Mouse (Mus musculus): ENCODE measurements around the gene S100a6. TPM values are rescaled to one million over a fixed set of nuclear protein-coding genes. Genes with fewer than 3 reads are reported as not detected.

Gene S100a6
- polyA plus RNA-seq, 1 experiment from 2014 or later: 18.7 TPM

DNA sequence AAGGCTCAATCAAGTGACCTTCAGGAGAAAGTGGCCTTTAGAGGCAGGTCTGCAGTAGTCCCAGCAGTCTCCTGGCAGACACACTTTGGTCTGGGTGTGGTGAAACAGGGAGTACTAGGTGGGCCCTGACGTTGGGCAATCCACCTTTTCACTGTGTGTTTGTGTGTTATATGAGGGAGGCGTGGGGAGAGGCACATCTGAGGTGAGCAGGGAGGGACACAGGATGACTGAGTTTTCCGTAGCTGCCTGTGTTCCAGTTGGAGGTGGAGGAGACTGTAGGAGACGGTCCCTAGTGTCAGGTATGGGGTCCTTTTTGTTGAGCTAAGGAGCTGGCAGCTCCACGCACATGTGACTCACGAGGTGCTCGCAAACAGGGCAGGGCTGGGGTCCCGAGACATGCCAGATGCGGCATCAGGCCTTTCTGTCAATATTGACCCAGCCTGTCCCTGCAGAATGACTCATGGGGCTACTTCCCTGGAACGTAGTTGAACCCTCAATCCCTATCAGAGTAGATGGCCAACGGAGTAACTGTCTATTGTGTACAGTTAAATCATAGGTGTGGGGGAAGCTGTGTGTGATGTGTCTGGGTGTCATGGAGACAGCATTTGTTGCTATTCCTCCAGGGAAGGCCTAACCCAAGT is 2.0 kb downstream of the S100a6 start:
- ATAC-seq (ENCODE audit: low read depth): no peak
- WGBS (ENCODE audit: insufficient replicate concordance): 52% methylated on average over 11 of the region's 11 CpGs
- no peak overlapping the region for H3K27ac ChIP-seq (ENCODE audit: low read length)
- no peaks in the 10 kb centered on the region for H3K9me3 ChIP-seq (replicated peaks; ENCODE audit: control insufficient read depth, low read length)
- no peak overlapping the region for H3K9ac ChIP-seq (ENCODE audit: low read depth, low read length)
- H3K4me1 ChIP-seq (ENCODE audit: control insufficient read depth, low read depth, low read length): peaks cover 4% of the 10 kb centered on the region
- peaks cover 4% of the 10 kb centered on the region; the same call in 1 of the 2 replicates for H3K27me3 ChIP-seq (ENCODE audit: control insufficient read depth, insufficient read depth, low read depth, low read length)
- no peaks in the 10 kb centered on the region for H3K36me3 ChIP-seq (ENCODE audit: control insufficient read depth, insufficient read depth)
- H3K4me3 ChIP-seq (ENCODE audit: low read depth, low read length): no peak overlapping the region
- H3K4me2 ChIP-seq (ENCODE audit: low read depth, low read length): no peak overlapping the region

DNA sequence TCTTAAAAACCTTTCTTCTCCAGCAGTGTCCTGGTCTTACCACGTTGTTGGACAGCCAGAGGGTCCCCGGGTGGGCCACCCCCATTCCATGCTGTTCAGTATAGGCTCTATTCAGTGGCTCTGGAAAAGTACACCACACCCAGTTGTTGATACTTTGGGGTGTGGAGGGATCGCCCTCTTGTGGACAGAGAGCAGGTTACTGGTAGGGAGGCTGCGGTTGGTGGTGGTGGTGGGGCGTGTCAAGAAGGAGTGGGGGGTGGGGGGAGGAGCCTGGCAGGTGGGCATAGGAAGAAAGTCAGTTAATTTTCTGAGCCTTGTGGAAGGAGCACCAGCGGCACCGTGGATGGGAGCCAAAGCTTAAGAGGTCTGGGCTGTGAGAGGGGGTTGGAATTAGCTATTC is 2.7 kb downstream of the S100a6 start:
- 2% methylated on average over 7 of the region's 7 CpGs for WGBS (ENCODE audit: insufficient replicate concordance)
- H3K27ac ChIP-seq (ENCODE audit: low read length): no peak overlapping the region
- peaks cover 4% of the 10 kb centered on the region for H3K4me1 ChIP-seq (ENCODE audit: control insufficient read depth, low read depth, low read length)
- no peak overlapping the region for H3K4me3 ChIP-seq (ENCODE audit: low read depth, low read length)
- no peaks in the 10 kb centered on the region for H3K9me3 ChIP-seq (replicated peaks; ENCODE audit: control insufficient read depth, low read length)
- ATAC-seq (ENCODE audit: low read depth): peak; percentile 36; the same call in 1 of the 2 replicates
- no peaks in the 10 kb centered on the region for H3K36me3 ChIP-seq (ENCODE audit: control insufficient read depth, insufficient read depth)
- no peak overlapping the region for H3K4me2 ChIP-seq (ENCODE audit: low read depth, low read length)
- H3K9ac ChIP-seq (ENCODE audit: low read depth, low read length): no peak overlapping the region
- peaks cover 4% of the 10 kb centered on the region; the same call in 1 of the 2 replicates for H3K27me3 ChIP-seq (ENCODE audit: control insufficient read depth, insufficient read depth, low read depth, low read length)

DNA sequence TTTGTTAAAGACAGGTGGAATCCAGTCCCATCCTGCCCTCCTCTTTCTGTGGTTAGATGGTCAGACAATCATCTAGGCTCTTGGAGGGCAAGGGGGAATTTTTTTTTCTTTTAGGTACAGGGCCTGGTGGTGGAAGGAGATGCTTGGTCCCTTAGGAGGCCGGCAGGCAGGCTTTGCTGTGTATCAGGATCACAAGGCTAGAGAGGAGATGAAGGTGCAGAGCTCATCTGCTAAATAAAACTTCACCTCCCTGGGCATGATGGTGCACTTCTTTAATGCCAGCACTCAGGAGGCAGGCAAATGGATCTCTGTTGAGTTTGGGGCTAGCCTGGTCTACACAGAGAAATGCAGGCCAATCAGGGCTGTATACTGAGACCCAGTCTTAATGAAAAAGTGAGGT is 3.2 kb downstream of the S100a6 start:
- no peak overlapping the region for H3K4me2 ChIP-seq (ENCODE audit: low read depth, low read length)
- H3K4me3 ChIP-seq (ENCODE audit: low read depth, low read length): no peak overlapping the region
- no peaks in the 10 kb centered on the region for H3K36me3 ChIP-seq (ENCODE audit: control insufficient read depth, insufficient read depth)
- no peak for ATAC-seq (ENCODE audit: low read depth)
- WGBS (ENCODE audit: insufficient replicate concordance): 48% methylated on average over 1 of the region's 1 CpGs
- H3K27me3 ChIP-seq (ENCODE audit: control insufficient read depth, insufficient read depth, low read depth, low read length): peaks cover 4% of the 10 kb centered on the region; the same call in 1 of the 2 replicates
- H3K4me1 ChIP-seq (ENCODE audit: control insufficient read depth, low read depth, low read length): peaks cover 4% of the 10 kb centered on the region
- H3K9me3 ChIP-seq (replicated peaks; ENCODE audit: control insufficient read depth, low read length): no peaks in the 10 kb centered on the region
- no peak overlapping the region for H3K27ac ChIP-seq (ENCODE audit: low read length)
- H3K9ac ChIP-seq (ENCODE audit: low read depth, low read length): no peak overlapping the region

DNA sequence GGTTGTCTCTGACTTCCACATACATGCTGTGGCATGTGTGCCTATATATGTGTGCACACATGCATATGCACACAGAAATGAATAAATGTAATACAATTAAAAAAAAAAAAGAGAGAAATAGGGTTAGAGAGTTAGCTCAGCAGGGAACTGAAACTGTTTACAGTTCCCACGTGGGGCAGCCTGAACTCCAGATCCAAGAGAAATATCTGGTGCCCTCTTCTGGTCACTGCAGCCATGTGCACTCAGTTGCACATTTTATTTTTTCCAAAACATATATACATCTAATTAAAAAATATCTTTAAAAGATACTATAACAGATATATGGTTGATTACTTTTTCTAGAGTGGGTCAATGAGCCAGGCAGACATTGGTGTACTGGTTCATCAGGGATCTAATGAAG is 4.9 kb downstream of the S100a6 start:
- no peak for ATAC-seq (ENCODE audit: low read depth)

DNA sequence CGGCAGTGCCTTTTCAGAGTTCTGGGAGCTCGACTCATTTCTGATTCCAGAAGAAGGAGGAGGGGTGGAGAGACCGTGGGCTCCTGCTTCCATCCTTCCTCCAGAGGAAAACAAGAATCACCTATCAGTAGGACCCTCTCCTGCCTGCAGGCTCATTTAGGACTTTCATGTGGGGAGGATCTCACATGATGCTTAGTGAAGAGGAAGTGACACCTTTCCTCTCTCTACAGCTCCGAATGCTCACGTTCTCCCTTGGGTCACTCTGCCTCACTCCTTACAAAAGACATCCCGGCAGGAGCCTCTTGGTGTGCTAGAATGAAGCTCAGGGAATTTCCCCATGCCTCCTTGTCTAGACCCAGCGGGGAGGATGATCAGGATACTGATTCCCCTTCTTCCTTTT is 8.9 kb downstream of the S100a6 start:
- no peak overlapping the region for H3K9ac ChIP-seq (ENCODE audit: low read depth, low read length)
- no peak overlapping the region for H3K4me2 ChIP-seq (ENCODE audit: low read depth, low read length)
- H3K4me3 ChIP-seq (ENCODE audit: low read depth, low read length): no peak overlapping the region
- WGBS (ENCODE audit: insufficient replicate concordance): 28% methylated on average over 7 of the region's 7 CpGs
- no peak overlapping the region for H3K27ac ChIP-seq (ENCODE audit: low read length)
- no peaks in the 10 kb centered on the region for H3K27me3 ChIP-seq (ENCODE audit: control insufficient read depth, insufficient read depth, low read depth, low read length)
- ATAC-seq (ENCODE audit: low read depth): no peak
- no peaks in the 10 kb centered on the region for H3K9me3 ChIP-seq (replicated peaks; ENCODE audit: control insufficient read depth, low read length)
- no peaks in the 10 kb centered on the region for H3K4me1 ChIP-seq (ENCODE audit: control insufficient read depth, low read depth, low read length)
- H3K36me3 ChIP-seq (ENCODE audit: control insufficient read depth, insufficient read depth): no peaks in the 10 kb centered on the region

More for the DNA sequence above, 4.9 kb downstream of the S100a6 start:
- H3K27ac ChIP-seq (ENCODE audit: low read length): no peak overlapping the region
- H3K4me3 ChIP-seq (ENCODE audit: low read depth, low read length): no peak overlapping the region
- no peak overlapping the region for H3K4me2 ChIP-seq (ENCODE audit: low read depth, low read length)
- no peak overlapping the region for H3K9ac ChIP-seq (ENCODE audit: low read depth, low read length)
- H3K9me3 ChIP-seq (replicated peaks; ENCODE audit: control insufficient read depth, low read length): no peaks in the 10 kb centered on the region
- H3K4me1 ChIP-seq (ENCODE audit: control insufficient read depth, low read depth, low read length): peaks cover 4% of the 10 kb centered on the region
- peaks cover 4% of the 10 kb centered on the region; the same call in 1 of the 2 replicates for H3K27me3 ChIP-seq (ENCODE audit: control insufficient read depth, insufficient read depth, low read depth, low read length)
- 6% methylated on average over 1 of the region's 1 CpGs for WGBS (ENCODE audit: insufficient replicate concordance)
- H3K36me3 ChIP-seq (ENCODE audit: control insufficient read depth, insufficient read depth): no peaks in the 10 kb centered on the region

DNA sequence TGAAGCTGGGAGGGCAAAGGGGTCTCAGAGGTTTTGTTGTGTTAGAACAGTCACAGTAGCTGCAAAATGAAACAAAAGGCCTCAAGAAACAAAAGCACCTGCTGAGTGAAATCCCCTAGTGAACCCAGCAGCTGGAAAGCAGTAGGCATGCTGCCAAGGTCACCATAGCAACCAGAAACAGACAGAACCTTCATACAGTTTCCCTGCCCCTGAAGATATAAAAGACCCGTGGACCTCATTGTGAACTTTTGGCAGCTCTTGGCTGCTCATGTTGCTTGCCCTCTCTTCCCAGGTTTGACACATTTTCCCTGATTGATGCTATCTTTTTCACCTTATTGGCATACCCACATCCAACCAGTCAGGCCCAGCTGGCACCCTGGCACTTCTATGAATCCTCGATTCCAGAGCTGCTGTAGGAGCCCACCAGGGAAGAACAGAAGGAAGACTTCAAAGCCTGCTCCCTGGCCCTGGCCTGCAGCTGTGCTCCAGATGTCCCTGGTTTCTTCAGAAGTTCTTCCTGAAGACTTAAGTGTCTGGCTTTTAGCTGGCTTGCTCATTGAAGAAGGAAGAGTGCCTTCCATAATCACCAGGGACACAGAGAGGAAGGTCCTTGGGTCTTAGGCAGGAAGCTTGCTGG is 10.9 kb downstream of the S100a6 start:
- WGBS (ENCODE audit: insufficient replicate concordance): 32% methylated on average over 2 of the region's 2 CpGs

DNA sequence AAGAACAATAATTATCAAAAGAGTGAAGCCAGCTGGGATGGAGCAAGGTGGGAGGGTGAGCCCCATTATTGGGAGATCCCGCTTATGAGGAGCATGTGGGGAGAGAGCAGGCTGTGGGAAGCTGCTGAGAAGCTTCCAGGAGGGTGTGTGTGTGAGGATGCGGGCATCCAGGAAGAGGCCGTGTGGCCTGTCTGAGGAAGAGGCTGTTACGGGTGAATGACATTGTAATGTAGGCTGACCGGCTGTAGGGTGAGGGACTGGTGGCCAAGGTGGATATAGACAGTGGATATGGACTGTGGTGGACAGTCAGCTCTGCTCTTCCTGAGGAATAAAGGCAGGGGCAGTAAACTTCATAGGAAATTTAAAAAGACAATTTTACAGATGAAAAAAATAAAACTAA is 12.8 kb downstream of the S100a6 start:
- Histone ChIP-seq H3K4me3 (ENCODE audit: low read depth, low read length) (no peak overlapping the region), H3K27ac (ENCODE audit: low read length) (no peak overlapping the region), H3K36me3 (ENCODE audit: control insufficient read depth, insufficient read depth) (no peaks in the 10 kb centered on the region), H3K4me2 (ENCODE audit: low read depth, low read length) (no peak overlapping the region), H3K27me3 (ENCODE audit: control insufficient read depth, insufficient read depth, low read depth, low read length) (no peaks in the 10 kb centered on the region), H3K9me3 (replicated peaks; ENCODE audit: control insufficient read depth, low read length) (no peaks in the 10 kb centered on the region), H3K4me1 (ENCODE audit: control insufficient read depth, low read depth, low read length) (no peaks in the 10 kb centered on the region), H3K9ac (ENCODE audit: low read depth, low read length) (no peak overlapping the region)
- WGBS (ENCODE audit: insufficient replicate concordance): 56% methylated on average over 5 of the region's 5 CpGs
- ATAC-seq (ENCODE audit: low read depth): no peak

More for the DNA sequence above, 10.9 kb downstream of the S100a6 start:
- Histone ChIP-seq H3K4me3 (ENCODE audit: low read depth, low read length) (no peak overlapping the region), H3K9ac (ENCODE audit: low read depth, low read length) (no peak overlapping the region), H3K9me3 (replicated peaks; ENCODE audit: control insufficient read depth, low read length) (no peaks in the 10 kb centered on the region), H3K36me3 (ENCODE audit: control insufficient read depth, insufficient read depth) (no peaks in the 10 kb centered on the region), H3K4me2 (ENCODE audit: low read depth, low read length) (no peak overlapping the region), H3K4me1 (ENCODE audit: control insufficient read depth, low read depth, low read length) (no peaks in the 10 kb centered on the region), H3K27ac (ENCODE audit: low read length) (no peak overlapping the region), H3K27me3 (ENCODE audit: control insufficient read depth, insufficient read depth, low read depth, low read length) (no peaks in the 10 kb centered on the region)
- no peak for ATAC-seq (ENCODE audit: low read depth)

DNA sequence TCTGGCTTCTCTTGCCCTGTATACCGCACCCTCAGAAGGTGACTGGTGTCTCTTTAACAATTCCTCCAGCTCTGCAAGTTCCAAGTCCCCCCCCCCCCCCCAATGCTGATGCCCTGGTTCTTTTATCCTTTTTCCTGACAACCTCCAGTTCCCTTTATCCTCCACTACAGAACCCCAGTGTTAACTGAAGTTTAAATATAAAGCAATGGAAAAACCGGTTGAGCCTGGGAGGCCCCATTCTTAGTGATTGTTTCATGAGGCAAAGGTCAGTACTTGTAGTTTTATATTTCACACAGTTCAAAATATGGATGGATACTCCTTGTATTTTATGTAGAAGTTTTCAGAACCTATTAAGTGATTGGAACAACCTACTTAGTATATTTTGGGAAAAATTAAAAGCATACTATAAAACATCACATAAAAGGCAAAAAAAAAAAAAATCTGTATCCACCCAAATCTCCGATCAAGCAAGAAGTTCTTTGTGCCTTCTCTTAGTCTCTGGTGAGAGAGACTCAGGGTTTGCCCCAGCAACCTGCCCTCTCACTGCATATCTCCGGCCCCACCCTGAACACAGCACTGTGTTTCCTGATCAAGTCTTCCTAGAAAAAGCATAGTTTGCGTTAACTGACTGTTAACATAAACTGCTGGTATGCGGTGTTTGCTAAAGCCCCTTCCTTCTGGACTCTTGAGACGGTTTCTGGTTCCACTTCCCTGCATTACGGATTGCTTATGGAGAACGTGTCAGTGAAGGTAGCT is 13.8 kb downstream of the S100a6 start:
- no peaks in the 10 kb centered on the region for H3K27me3 ChIP-seq (ENCODE audit: control insufficient read depth, insufficient read depth, low read depth, low read length)
- 53% methylated on average over 9 of the region's 9 CpGs for WGBS (ENCODE audit: insufficient replicate concordance)
- no peak overlapping the region for H3K4me3 ChIP-seq (ENCODE audit: low read depth, low read length)
- no peak overlapping the region for H3K9ac ChIP-seq (ENCODE audit: low read depth, low read length)
- no peaks in the 10 kb centered on the region for H3K9me3 ChIP-seq (replicated peaks; ENCODE audit: control insufficient read depth, low read length)
- H3K4me1 ChIP-seq (ENCODE audit: control insufficient read depth, low read depth, low read length): no peaks in the 10 kb centered on the region
- ATAC-seq (ENCODE audit: low read depth): no peak
- H3K36me3 ChIP-seq (ENCODE audit: control insufficient read depth, insufficient read depth): no peaks in the 10 kb centered on the region
- H3K4me2 ChIP-seq (ENCODE audit: low read depth, low read length): no peak overlapping the region
- no peak overlapping the region for H3K27ac ChIP-seq (ENCODE audit: low read length)

DNA sequence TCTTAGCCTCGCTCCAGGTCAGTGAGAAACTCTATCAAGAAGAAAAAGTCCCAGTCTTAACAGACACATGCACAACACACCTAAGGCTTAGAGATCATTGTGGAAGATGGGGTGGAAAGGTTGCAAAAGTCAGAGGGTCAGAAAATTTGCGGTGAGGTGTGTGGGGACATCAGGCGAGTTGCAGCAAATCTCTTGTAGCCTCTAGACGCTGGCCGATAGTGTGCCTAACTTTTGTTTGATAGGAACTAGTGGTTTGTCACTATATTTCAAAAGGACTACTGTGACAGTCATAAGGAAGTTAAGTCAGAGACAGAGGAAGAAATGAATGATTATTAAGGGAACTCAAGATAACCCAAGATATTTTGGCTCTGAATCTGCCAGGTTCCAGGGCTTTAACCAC is 14.7 kb downstream of the S100a6 start:
- ATAC-seq (ENCODE audit: low read depth): no peak
- H3K27me3 ChIP-seq (ENCODE audit: control insufficient read depth, insufficient read depth, low read depth, low read length): no peaks in the 10 kb centered on the region
- H3K27ac ChIP-seq (ENCODE audit: low read length): no peak overlapping the region
- 52% methylated on average over 5 of the region's 5 CpGs for WGBS (ENCODE audit: insufficient replicate concordance)
- H3K36me3 ChIP-seq (ENCODE audit: control insufficient read depth, insufficient read depth): no peaks in the 10 kb centered on the region
- no peak overlapping the region for H3K9ac ChIP-seq (ENCODE audit: low read depth, low read length)
- H3K9me3 ChIP-seq (replicated peaks; ENCODE audit: control insufficient read depth, low read length): no peaks in the 10 kb centered on the region
- H3K4me3 ChIP-seq (ENCODE audit: low read depth, low read length): no peak overlapping the region
- H3K4me2 ChIP-seq (ENCODE audit: low read depth, low read length): no peak overlapping the region
- no peaks in the 10 kb centered on the region for H3K4me1 ChIP-seq (ENCODE audit: control insufficient read depth, low read depth, low read length)
